Mouse (Mus musculus): ENCODE measurements around the gene Nfia. TPM values are rescaled to one million over a fixed set of nuclear protein-coding genes. Genes with fewer than 3 reads are reported as not detected.

Nfia gene
- polyA plus RNA-seq, 1 experiment from 2014 or later = 59.9 TPM

- H3K4me1 ChIP-seq = peaks cover 38% of the 10 kb centered on the region
- WGBS = 53% methylated on average over 8 of the region's 8 CpGs
These were observed 14.0 kb downstream of the Nfia start for GRCm38 (mm10) chr4:97786571-97786970.

DNA sequence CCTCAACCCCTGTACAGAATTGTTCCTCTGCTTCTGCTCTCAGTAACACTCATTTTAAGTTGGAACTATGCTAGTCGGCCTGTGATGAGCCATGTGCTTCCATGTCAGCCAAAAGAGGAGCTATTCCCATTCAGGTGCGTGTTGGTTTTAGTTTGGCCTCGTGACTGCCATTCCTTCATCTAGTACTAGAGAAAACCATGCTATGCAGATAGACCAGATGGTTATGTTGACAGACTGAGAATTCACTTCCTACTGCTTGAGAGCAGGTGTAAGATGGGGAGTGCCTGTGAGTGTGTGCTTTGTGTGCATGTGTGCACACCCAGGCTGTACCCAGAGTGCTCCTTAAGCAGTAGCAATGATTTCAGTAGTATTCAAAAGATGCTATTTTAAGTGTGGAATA, 15.0 kb downstream of the Nfia start:
- no peaks in the 10 kb centered on the region for H3K9me3 ChIP-seq
- no peak for ATAC-seq (ENCODE audit: insufficient number of reproducible peaks, insufficient read depth, low FRiP score, low TSS enrichment, low read depth)

More at GRCm38 (mm10) chr4:97786571-97786970, 14.0 kb downstream of the Nfia start:
- no peak for ATAC-seq (ENCODE audit: insufficient number of reproducible peaks, insufficient read depth, low FRiP score, low TSS enrichment, low read depth)
- H3K9me3 ChIP-seq = no peaks in the 10 kb centered on the region
- no peaks in the 10 kb centered on the region for H3K27me3 ChIP-seq
- H3K4me3 ChIP-seq = no peak overlapping the region
- H3K9ac ChIP-seq = no peak overlapping the region
- no peak overlapping the region for H3K27ac ChIP-seq
- peaks cover 26% of the 10 kb centered on the region for H3K36me3 ChIP-seq
- H3K4me2 ChIP-seq = no peak overlapping the region

DNA sequence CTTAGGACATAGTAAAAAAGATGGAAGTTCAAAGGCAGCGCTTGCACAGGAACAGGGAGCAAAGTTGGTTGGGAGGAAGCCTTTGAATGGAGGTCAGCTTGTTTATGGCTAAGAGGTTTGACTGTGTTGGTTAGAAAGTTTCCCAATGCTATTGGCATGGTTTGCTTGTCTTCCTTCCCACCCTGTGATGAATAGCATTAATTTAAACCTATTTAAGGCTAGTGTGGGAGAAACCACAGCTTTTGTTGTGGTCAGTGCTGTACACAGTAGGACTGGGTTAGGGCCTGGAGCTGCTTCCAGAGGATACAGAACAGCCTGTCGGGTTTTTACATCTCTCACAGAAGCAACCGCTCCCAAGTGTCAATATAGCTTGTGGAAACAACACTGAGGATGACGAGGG, 16.0 kb downstream of the Nfia start:
- H3K4me1 ChIP-seq = peaks cover 36% of the 10 kb centered on the region
- H3K4me2 ChIP-seq = no peak overlapping the region
- H3K27me3 ChIP-seq = no peaks in the 10 kb centered on the region
- H3K27ac ChIP-seq = no peak overlapping the region
- H3K9ac ChIP-seq = no peak overlapping the region
- ATAC-seq (ENCODE audit: insufficient number of reproducible peaks, insufficient read depth, low FRiP score, low TSS enrichment, low read depth) = no peak
- no peaks in the 10 kb centered on the region for H3K9me3 ChIP-seq
- 67% methylated on average over 4 of the region's 4 CpGs for WGBS
- peaks cover 16% of the 10 kb centered on the region for H3K36me3 ChIP-seq
- H3K4me3 ChIP-seq = no peak overlapping the region

More for the DNA sequence above, 15.0 kb downstream of the Nfia start:
- WGBS = 80% methylated on average over 3 of the region's 3 CpGs
- Histone ChIP-seq H3K4me3 (no peak overlapping the region), H3K4me1 (peaks cover 38% of the 10 kb centered on the region), H3K27me3 (no peaks in the 10 kb centered on the region), H3K4me2 (no peak overlapping the region), H3K9ac (no peak overlapping the region), H3K27ac (no peak overlapping the region), H3K36me3 (peaks cover 26% of the 10 kb centered on the region)

GRCm38 (mm10) chr4:97793931-97794330, 21.4 kb downstream of the Nfia start:
- no peak overlapping the region for H3K4me2 ChIP-seq
- H3K27ac ChIP-seq = no peak overlapping the region
- H3K27me3 ChIP-seq = no peaks in the 10 kb centered on the region
- no peak overlapping the region for H3K4me3 ChIP-seq
- WGBS = 81% methylated on average over 10 of the region's 10 CpGs
- H3K9ac ChIP-seq = no peak overlapping the region
- ATAC-seq (ENCODE audit: insufficient number of reproducible peaks, insufficient read depth, low FRiP score, low TSS enrichment, low read depth) = no peak
- H3K36me3 ChIP-seq = no peaks in the 10 kb centered on the region
- H3K9me3 ChIP-seq = no peaks in the 10 kb centered on the region
- peaks cover 31% of the 10 kb centered on the region for H3K4me1 ChIP-seq

- Histone ChIP-seq H3K9ac (no peak overlapping the region), H3K4me1 (peaks cover 24% of the 10 kb centered on the region), H3K4me3 (no peak overlapping the region), H3K4me2 (no peak overlapping the region), H3K27ac (no peak overlapping the region), H3K36me3 (peaks cover 1% of the 10 kb centered on the region; the same call in 1 of the 2 replicates), H3K27me3 (no peaks in the 10 kb centered on the region), H3K9me3 (no peaks in the 10 kb centered on the region)
- no peak for ATAC-seq (ENCODE audit: insufficient number of reproducible peaks, insufficient read depth, low FRiP score, low TSS enrichment, low read depth)
- WGBS = 88% methylated on average over 4 of the region's 4 CpGs
These were observed 22.3 kb downstream of the Nfia start for GRCm38 (mm10) chr4:97794865-97795264.

GRCm38 (mm10) chr4:97795957-97796356, 23.4 kb downstream of the Nfia start:
- no peaks in the 10 kb centered on the region for H3K27me3 ChIP-seq
- no peak overlapping the region for H3K4me3 ChIP-seq
- H3K9me3 ChIP-seq = no peaks in the 10 kb centered on the region
- ATAC-seq (ENCODE audit: insufficient number of reproducible peaks, insufficient read depth, low FRiP score, low TSS enrichment, low read depth) = no peak
- H3K27ac ChIP-seq = no peak overlapping the region
- H3K36me3 ChIP-seq = peaks cover 7% of the 10 kb centered on the region; the same call in 1 of the 2 replicates
- H3K4me1 ChIP-seq = peaks cover 24% of the 10 kb centered on the region
- H3K9ac ChIP-seq = no peak overlapping the region
- H3K4me2 ChIP-seq = no peak overlapping the region; the same call in 1 of the 2 replicates
- 81% methylated on average over 5 of the region's 5 CpGs for WGBS

DNA sequence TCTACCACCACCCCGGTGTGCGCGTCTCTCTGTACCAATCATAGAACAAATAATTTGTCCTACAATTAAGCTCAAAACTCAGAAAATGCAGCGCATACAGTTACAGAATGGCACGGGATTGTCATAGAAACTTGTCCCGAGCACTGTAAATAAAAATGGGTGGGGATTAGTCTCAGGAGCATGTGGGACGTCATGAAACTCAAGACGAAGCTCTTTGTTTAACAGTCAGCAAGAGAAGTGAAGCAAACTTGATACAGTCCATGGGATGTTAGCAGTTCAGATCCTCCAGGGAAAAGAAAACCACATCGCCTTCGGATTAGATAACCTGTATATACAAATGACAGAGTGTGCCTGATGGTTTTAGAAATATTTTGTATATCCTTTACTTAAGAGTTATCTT, 24.0 kb downstream of the Nfia start:
- ATAC-seq (ENCODE audit: insufficient number of reproducible peaks, insufficient read depth, low FRiP score, low TSS enrichment, low read depth) = no peak
- Histone ChIP-seq H3K36me3 (peaks cover 9% of the 10 kb centered on the region; the same call in 1 of the 2 replicates), H3K9me3 (no peaks in the 10 kb centered on the region), H3K4me3 (no peak overlapping the region), H3K9ac (no peak overlapping the region), H3K4me2 (no peak overlapping the region; the same call in 1 of the 2 replicates), H3K27ac (no peak overlapping the region), H3K27me3 (no peaks in the 10 kb centered on the region), H3K4me1 (peaks cover 24% of the 10 kb centered on the region)
- WGBS = 57% methylated on average over 10 of the region's 10 CpGs

GRCm38 (mm10) chr4:97803791-97804190, 31.3 kb downstream of the Nfia start:
- peaks cover 5% of the 10 kb centered on the region; the same call in 1 of the 2 replicates for H3K4me1 ChIP-seq
- H3K9ac ChIP-seq = no peak overlapping the region
- WGBS = 71% methylated on average over 3 of the region's 3 CpGs
- H3K36me3 ChIP-seq = peaks cover 21% of the 10 kb centered on the region
- no peaks in the 10 kb centered on the region for H3K27me3 ChIP-seq
- peaks cover 3% of the 10 kb centered on the region; the same call in 1 of the 2 replicates for H3K9me3 ChIP-seq
- H3K4me2 ChIP-seq = no peak overlapping the region
- no peak overlapping the region for H3K4me3 ChIP-seq
- ATAC-seq (ENCODE audit: insufficient number of reproducible peaks, insufficient read depth, low FRiP score, low TSS enrichment, low read depth) = no peak
- H3K27ac ChIP-seq = no peak overlapping the region

GRCm38 (mm10) chr4:97804638-97805037, 32.1 kb downstream of the Nfia start:
- ATAC-seq (ENCODE audit: insufficient number of reproducible peaks, insufficient read depth, low FRiP score, low TSS enrichment, low read depth) = no peak
- Histone ChIP-seq H3K9ac (no peak overlapping the region), H3K4me3 (no peak overlapping the region), H3K4me2 (no peak overlapping the region), H3K4me1 (peaks cover 9% of the 10 kb centered on the region), H3K27me3 (no peaks in the 10 kb centered on the region), H3K27ac (no peak overlapping the region), H3K36me3 (peaks cover 27% of the 10 kb centered on the region), H3K9me3 (peaks cover 3% of the 10 kb centered on the region; the same call in 1 of the 2 replicates)
- 52% methylated on average over 5 of the region's 5 CpGs for WGBS

DNA sequence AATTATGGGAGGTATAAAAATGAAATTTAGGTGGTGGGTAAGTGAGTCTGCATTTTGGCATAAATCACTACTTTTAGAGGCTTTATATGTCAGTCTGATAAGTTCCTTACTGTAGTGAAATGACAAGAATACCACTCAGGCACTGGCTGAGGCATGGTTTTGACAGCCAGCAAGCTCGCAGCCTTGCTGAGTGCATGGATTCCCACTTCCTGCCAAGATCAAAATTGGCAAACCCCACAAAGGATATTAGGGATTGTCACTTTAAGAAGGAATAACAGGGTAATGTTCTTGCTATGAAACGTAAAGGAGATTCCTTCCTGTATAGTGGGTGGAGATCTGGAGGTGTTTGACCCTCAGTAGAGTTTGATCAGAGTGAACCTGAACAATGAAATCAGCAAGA, 32.7 kb downstream of the Nfia start:
- no peak for ATAC-seq (ENCODE audit: insufficient number of reproducible peaks, insufficient read depth, low FRiP score, low TSS enrichment, low read depth)
- H3K9ac ChIP-seq = no peak overlapping the region
- no peak overlapping the region for H3K4me3 ChIP-seq
- peaks cover 14% of the 10 kb centered on the region for H3K4me1 ChIP-seq
- H3K36me3 ChIP-seq = peaks cover 21% of the 10 kb centered on the region
- H3K4me2 ChIP-seq = no peak overlapping the region
- H3K9me3 ChIP-seq = peaks cover 3% of the 10 kb centered on the region; the same call in 1 of the 2 replicates
- no peaks in the 10 kb centered on the region for H3K27me3 ChIP-seq
- 57% methylated on average over 2 of the region's 2 CpGs for WGBS
- no peak overlapping the region for H3K27ac ChIP-seq

DNA sequence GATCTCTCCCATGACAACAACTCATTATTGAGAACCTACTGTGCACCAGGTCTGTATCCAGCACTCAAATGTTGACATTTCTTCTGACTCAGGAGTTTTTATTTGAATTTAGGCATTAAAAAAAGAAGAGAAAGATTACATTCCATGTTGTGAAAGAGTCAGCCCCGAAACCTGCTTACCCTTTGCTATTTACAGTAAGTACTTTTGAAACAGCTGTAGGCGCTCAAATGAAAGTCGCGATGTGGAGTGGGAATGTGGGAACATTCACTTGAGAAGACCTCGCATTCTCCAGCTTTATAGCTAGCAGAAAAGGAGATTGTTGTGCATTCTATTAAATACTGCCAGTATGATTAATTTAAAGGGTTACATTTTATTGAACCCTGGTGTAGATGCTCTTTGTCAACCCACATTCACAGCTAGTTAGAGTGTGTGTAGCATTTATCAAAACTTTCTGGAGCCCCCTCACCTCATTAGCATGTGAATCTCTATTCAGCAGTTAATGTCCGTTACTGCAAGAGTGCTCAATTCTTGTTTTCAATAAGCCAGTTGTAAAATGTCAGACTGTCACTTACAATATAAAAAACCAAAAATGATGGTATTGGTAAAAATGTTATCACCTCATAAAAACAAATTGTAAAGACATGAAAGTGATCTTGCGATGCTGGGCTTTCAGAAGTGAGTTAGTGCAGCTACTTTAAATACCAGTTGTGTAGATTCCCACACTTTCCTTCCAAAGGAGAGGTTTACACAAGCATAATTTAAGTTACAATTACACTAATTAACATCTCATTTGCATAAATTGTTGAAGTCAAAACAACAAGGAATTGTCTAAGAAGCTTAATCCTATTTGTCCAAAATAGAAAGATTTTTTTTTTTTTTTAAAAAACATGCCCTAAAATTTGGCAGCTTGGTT, 33.6 kb downstream of the Nfia start:
- Histone ChIP-seq H3K36me3 (peaks cover 19% of the 10 kb centered on the region), H3K4me3 (no peak overlapping the region), H3K27me3 (no peaks in the 10 kb centered on the region), H3K9ac (no peak overlapping the region), H3K4me2 (no peak overlapping the region), H3K27ac (no peak overlapping the region), H3K9me3 (peaks cover 3% of the 10 kb centered on the region; the same call in 1 of the 2 replicates), H3K4me1 (peaks cover 14% of the 10 kb centered on the region)
- no peak for ATAC-seq (ENCODE audit: insufficient number of reproducible peaks, insufficient read depth, low FRiP score, low TSS enrichment, low read depth)
- 82% methylated on average over 7 of the region's 7 CpGs for WGBS

DNA sequence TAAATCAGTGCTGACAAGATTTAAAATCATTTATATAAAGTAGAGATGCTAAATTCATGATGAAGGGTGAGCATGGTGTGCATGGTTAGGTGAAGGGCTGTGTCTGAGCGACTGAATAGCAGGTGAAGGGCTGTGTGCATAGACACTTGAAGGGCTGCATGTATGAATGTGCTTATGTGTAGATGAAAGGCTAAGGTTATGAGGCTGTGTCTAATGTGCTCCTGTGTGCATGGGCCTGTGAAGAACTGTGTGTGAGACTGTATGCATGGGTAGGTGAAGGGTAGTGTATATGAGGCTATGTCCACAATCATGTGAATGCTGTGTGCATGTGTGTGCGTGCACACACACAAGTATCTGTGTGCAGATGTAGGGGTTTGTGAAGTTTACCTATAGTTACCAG, 34.4 kb downstream of the Nfia start:
- H3K36me3 ChIP-seq = peaks cover 13% of the 10 kb centered on the region
- peaks cover 3% of the 10 kb centered on the region; the same call in 1 of the 2 replicates for H3K9me3 ChIP-seq
- H3K27ac ChIP-seq = no peak overlapping the region
- H3K9ac ChIP-seq = no peak overlapping the region
- H3K4me2 ChIP-seq = no peak overlapping the region
- H3K4me3 ChIP-seq = no peak overlapping the region
- ATAC-seq (ENCODE audit: insufficient number of reproducible peaks, insufficient read depth, low FRiP score, low TSS enrichment, low read depth) = no peak
- no peaks in the 10 kb centered on the region for H3K27me3 ChIP-seq
- WGBS = 92% methylated on average over 2 of the region's 2 CpGs
- peaks cover 14% of the 10 kb centered on the region for H3K4me1 ChIP-seq
